Mouse (Mus musculus): ENCODE results near the gene Igdcc4. TPM values are rescaled to one million over a fixed set of nuclear protein-coding genes. Genes with fewer than 3 reads are reported as not detected.

Gene Igdcc4
- polyA plus RNA-seq, 1 experiment from 2014 or later: 11.1 TPM

- 68% methylated on average over 4 of the region's 4 CpGs for WGBS
- Histone ChIP-seq H3K27me3 (ENCODE audit: control insufficient read depth, insufficient read depth, low read length) (no peaks in the 10 kb centered on the region), H3K9ac (ENCODE audit: low read length) (no peak overlapping the region), H3K4me1 (replicated peaks; ENCODE audit: control insufficient read depth, insufficient read depth) (peaks cover 8% of the 10 kb centered on the region; the same call in 1 of the 2 replicates), H3K4me2 (replicated peaks; ENCODE audit: low read depth) (no peak overlapping the region), H3K36me3 (ENCODE audit: control insufficient read depth, insufficient read depth, low read length) (no peaks in the 10 kb centered on the region), H3K9me3 (ENCODE audit: control insufficient read depth, low read length) (no peaks in the 10 kb centered on the region), H3K27ac (replicated peaks) (peak overlapping the region; percentile 31), H3K4me3 (ENCODE audit: low read depth, low read length) (no peak overlapping the region)
- TF ChIP-seq CTCF (IDR thresholded peaks at IDR 0.05; ENCODE audit: low read depth): no peak
- no peak for TF ChIP-seq EP300 (optimal IDR thresholded peaks at IDR 0.05)
- ATAC-seq (ENCODE audit: low FRiP score, low TSS enrichment) (no peak), DNase-seq (ENCODE audit: low spot score) (no peak)
Measured at GRCm38 (mm10) chr9:65106821-65107220, 5.5 kb downstream of the Igdcc4 start.

GRCm38 (mm10) chr9:65107893-65108292 is 6.6 kb downstream of the Igdcc4 start:
- Histone ChIP-seq H3K4me1 (replicated peaks; ENCODE audit: control insufficient read depth, insufficient read depth) (peaks cover 8% of the 10 kb centered on the region; the same call in 1 of the 2 replicates), H3K9ac (ENCODE audit: low read length) (no peak overlapping the region), H3K4me2 (replicated peaks; ENCODE audit: low read depth) (no peak overlapping the region), H3K27me3 (ENCODE audit: control insufficient read depth, insufficient read depth, low read length) (no peaks in the 10 kb centered on the region), H3K36me3 (ENCODE audit: control insufficient read depth, insufficient read depth, low read length) (no peaks in the 10 kb centered on the region), H3K9me3 (ENCODE audit: control insufficient read depth, low read length) (no peaks in the 10 kb centered on the region), H3K4me3 (ENCODE audit: low read depth, low read length) (no peak overlapping the region), H3K27ac (replicated peaks) (peak overlapping the region; percentile 31; the same call in 1 of the 2 replicates)
- TF ChIP-seq CTCF (IDR thresholded peaks at IDR 0.05; ENCODE audit: low read depth) (no peak), EP300 (optimal IDR thresholded peaks at IDR 0.05) (no peak)
- WGBS: 48% methylated on average over 1 of the region's 1 CpGs
- ATAC-seq (ENCODE audit: low FRiP score, low TSS enrichment) (peak; percentile 68), DNase-seq (ENCODE audit: low spot score) (peak; percentile 43)

GRCm38 (mm10) chr9:65109132-65110072 is 8.1 kb downstream of the Igdcc4 start:
- DNase-seq (ENCODE audit: low spot score): peak; percentile 65
- H3K9ac ChIP-seq (ENCODE audit: low read length): peak overlapping the region; percentile 61

GRCm38 (mm10) chr9:65111698-65112097 is 10.4 kb downstream of the Igdcc4 start:
- Histone ChIP-seq H3K27ac (replicated peaks) (no peak overlapping the region), H3K36me3 (ENCODE audit: control insufficient read depth, insufficient read depth, low read length) (no peaks in the 10 kb centered on the region), H3K9ac (ENCODE audit: low read length) (no peak overlapping the region), H3K4me1 (replicated peaks; ENCODE audit: control insufficient read depth, insufficient read depth) (peaks cover 8% of the 10 kb centered on the region; the same call in 1 of the 2 replicates), H3K27me3 (ENCODE audit: control insufficient read depth, insufficient read depth, low read length) (no peaks in the 10 kb centered on the region), H3K4me3 (ENCODE audit: low read depth, low read length) (no peak overlapping the region), H3K9me3 (ENCODE audit: control insufficient read depth, low read length) (no peaks in the 10 kb centered on the region), H3K4me2 (replicated peaks; ENCODE audit: low read depth) (no peak overlapping the region)
- ATAC-seq (ENCODE audit: low FRiP score, low TSS enrichment) (no peak), DNase-seq (ENCODE audit: low spot score) (no peak)
- TF ChIP-seq CTCF (IDR thresholded peaks at IDR 0.05; ENCODE audit: low read depth) (no peak), EP300 (optimal IDR thresholded peaks at IDR 0.05) (no peak)
- WGBS: 87% methylated on average over 5 of the region's 5 CpGs

More at GRCm38 (mm10) chr9:65109132-65110072, 8.1 kb downstream of the Igdcc4 start:
- Histone ChIP-seq H3K36me3 (ENCODE audit: control insufficient read depth, insufficient read depth, low read length) (no peaks in the 10 kb centered on the region), H3K4me2 (replicated peaks; ENCODE audit: low read depth) (peak overlapping the region; percentile 49), H3K4me3 (ENCODE audit: low read depth, low read length) (peak overlapping the region; percentile 10; the same call in 1 of the 2 replicates), H3K4me1 (replicated peaks; ENCODE audit: control insufficient read depth, insufficient read depth) (peaks cover 8% of the 10 kb centered on the region; the same call in 1 of the 2 replicates), H3K27ac (replicated peaks) (peak overlapping the region; percentile 92), H3K9me3 (ENCODE audit: control insufficient read depth, low read length) (no peaks in the 10 kb centered on the region), H3K27me3 (ENCODE audit: control insufficient read depth, insufficient read depth, low read length) (no peaks in the 10 kb centered on the region)
- ATAC-seq (ENCODE audit: low FRiP score, low TSS enrichment): peak; percentile 50; the same call in 1 of the 2 replicates
- no peak for TF ChIP-seq EP300 (optimal IDR thresholded peaks at IDR 0.05)
- peak; percentile 9; the same call in 1 of the 2 replicates for TF ChIP-seq CTCF (IDR thresholded peaks at IDR 0.05; ENCODE audit: low read depth)
- WGBS: 15% methylated on average over 24 of the region's 24 CpGs

GRCm38 (mm10) chr9:65113694-65114093 is 12.4 kb downstream of the Igdcc4 start:
- H3K4me1 ChIP-seq (replicated peaks; ENCODE audit: control insufficient read depth, insufficient read depth): peaks cover 4% of the 10 kb centered on the region; the same call in 1 of the 2 replicates
- WGBS: 100% methylated on average over 2 of the region's 2 CpGs
- no peaks in the 10 kb centered on the region for H3K9me3 ChIP-seq (ENCODE audit: control insufficient read depth, low read length)
- DNase-seq (ENCODE audit: low spot score) (no peak), ATAC-seq (ENCODE audit: low FRiP score, low TSS enrichment) (no peak)
- no peak overlapping the region for H3K27ac ChIP-seq (replicated peaks)
- TF ChIP-seq EP300 (optimal IDR thresholded peaks at IDR 0.05) (no peak), CTCF (IDR thresholded peaks at IDR 0.05; ENCODE audit: low read depth) (no peak)
- H3K27me3 ChIP-seq (ENCODE audit: control insufficient read depth, insufficient read depth, low read length): no peaks in the 10 kb centered on the region
- H3K4me3 ChIP-seq (ENCODE audit: low read depth, low read length): no peak overlapping the region
- no peaks in the 10 kb centered on the region for H3K36me3 ChIP-seq (ENCODE audit: control insufficient read depth, insufficient read depth, low read length)
- H3K4me2 ChIP-seq (replicated peaks; ENCODE audit: low read depth): no peak overlapping the region
- no peak overlapping the region for H3K9ac ChIP-seq (ENCODE audit: low read length)

GRCm38 (mm10) chr9:65115891-65116290 is 14.6 kb downstream of the Igdcc4 start:
- Histone ChIP-seq H3K4me1 (replicated peaks; ENCODE audit: control insufficient read depth, insufficient read depth) (no peaks in the 10 kb centered on the region), H3K4me3 (ENCODE audit: low read depth, low read length) (no peak overlapping the region), H3K36me3 (ENCODE audit: control insufficient read depth, insufficient read depth, low read length) (no peaks in the 10 kb centered on the region), H3K27me3 (ENCODE audit: control insufficient read depth, insufficient read depth, low read length) (no peaks in the 10 kb centered on the region), H3K9ac (ENCODE audit: low read length) (no peak overlapping the region), H3K4me2 (replicated peaks; ENCODE audit: low read depth) (no peak overlapping the region), H3K27ac (replicated peaks) (no peak overlapping the region), H3K9me3 (ENCODE audit: control insufficient read depth, low read length) (no peaks in the 10 kb centered on the region)
- DNase-seq (ENCODE audit: low spot score) (no peak), ATAC-seq (ENCODE audit: low FRiP score, low TSS enrichment) (no peak)
- no peak for TF ChIP-seq EP300 (optimal IDR thresholded peaks at IDR 0.05)
- 66% methylated on average over 2 of the region's 2 CpGs for WGBS

Measured in stomach, postnatal 0 days (tissue).